Mouse (Mus musculus): ENCODE results near the gene Acmsd.

DNA sequence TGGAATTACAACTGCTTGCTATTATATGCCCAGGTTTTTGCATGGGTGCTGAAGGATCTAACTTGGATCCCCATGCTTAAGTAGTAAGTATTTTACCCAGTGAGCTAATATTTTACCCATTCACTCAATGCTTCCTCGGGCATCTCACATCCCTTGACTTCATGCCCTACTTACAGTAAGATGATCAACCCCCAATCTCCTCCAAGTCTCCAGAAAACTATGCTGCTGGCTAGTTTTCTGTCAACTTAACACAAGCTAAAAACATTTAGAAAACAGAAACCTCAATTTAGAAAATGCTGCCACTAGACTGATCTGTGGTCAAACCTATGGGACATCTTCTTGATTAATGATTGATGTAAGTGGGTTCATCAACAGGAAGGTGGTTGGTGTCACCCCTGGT is 10.9 kb upstream of the Acmsd start:
- no peak for TF ChIP-seq ZNF384 (IDR thresholded peaks at IDR 0.05; ENCODE audit: low read depth, low read length)
- no peak for TF ChIP-seq MAFK (IDR thresholded peaks at IDR 0.05; ENCODE audit: insufficient read depth, low read depth, low read length)
- no peak for TF ChIP-seq ZC3H11A (IDR thresholded peaks at IDR 0.05; ENCODE audit: borderline replicate concordance, low read depth, low read length)
- TF ChIP-seq HCFC1 (IDR thresholded peaks at IDR 0.05; ENCODE audit: borderline replicate concordance, insufficient read depth, low read length): no peak
- no peak for TF ChIP-seq CHD2 (IDR thresholded peaks at IDR 0.05; ENCODE audit: low read depth, low read length)
